Mouse (Mus musculus) left cerebral cortex, adult 11 months (tissue): ENCODE measurements at regions not wholly inside any gene's neighbourhood (a gene's known extent, or its start where the extent isn't known, plus 50 kb on each side); places are given as distances from the start of the nearest gene placed in this dataset.

Experiments used
- DNase-seq: peaks from one replicate; pipeline ENCODE4 v3.0.0; 2022; ENCODE audit warnings: low spot score

GRCm38 (mm10) chr16:46587056-46587455 is 88.7 kb upstream of the Nectin3 start:
- DNase-seq, result peak; percentile 14

- no peak for DNase-seq
Measured at GRCm38 (mm10) chr16:46584502-46584901, 86.2 kb upstream of the Nectin3 start.

GRCm38 (mm10) chr16:46581115-46581514 is 82.8 kb upstream of the Nectin3 start:
- peak; percentile 40 for DNase-seq

- no peak for DNase-seq
Measured at GRCm38 (mm10) chr16:46574221-46574620, 75.9 kb upstream of the Nectin3 start.

- DNase-seq, result no peak
Measured at GRCm38 (mm10) chr16:46567446-46567845, 69.1 kb upstream of the Nectin3 start.

- DNase-seq, result no peak
Measured at GRCm38 (mm10) chr16:46566020-46566581, 67.8 kb upstream of the Nectin3 start.

- no peak for DNase-seq
Measured at GRCm38 (mm10) chr16:46557281-46557680, 59.0 kb upstream of the Nectin3 start.

GRCm38 (mm10) chr16:46548207-46548606 is 49.9 kb upstream of the Nectin3 start:
- DNase-seq, result no peak
